Comparison of ENCODE assay signal across 22 mouse cellular contexts in genomic region chr9:49125706-49126105, GRCm38 (mm10). TPM values are rescaled to one million over a fixed set of nuclear protein-coding genes. Genes with fewer than 3 reads are reported as not detected.
A peak's percentile ranks its signal among the peaks of the same experiment; 100 is the strongest.
DNase-seq lines count a peak whose midpoint lies in the region; ATAC-seq and TF ChIP-seq lines count a peak whose summit lies in the region.
"Had no signal": no experiment of that assay in that cellular context is flagged by ENCODE, and none has a peak within 500 bp of the region (broad histone marks: within the 10 kb centered on the region; RNA-seq: fewer than 3 reads in every experiment).

No protein-coding gene starts in this region.

- H3K4me1 ChIP-seq in kidney, embryonic 15.5 days = peaks cover 18% of the 10 kb centered on the region; the same call in 1 of the 2 replicates
- H3K4me1 ChIP-seq in kidney, embryonic 14.5 days (ENCODE audit: control insufficient read depth, insufficient read depth, low read length) = 0 out of 2 replicates have a peak, but pooled peaks cover 2% of the 10 kb centered on the region
- no peaks in the 10 kb centered on the region for H3K4me1 ChIP-seq in kidney, postnatal 0 days (replicated peaks; ENCODE audit: insufficient read depth, low read length)
- H3K4me1 ChIP-seq: embryonic facial prominence, embryonic 15.5 days had no signal

- 52% methylated on average over 7 of the region's 7 CpGs for WGBS in kidney, embryonic 15.5 days
- WGBS in kidney, embryonic 14.5 days = 48% methylated on average over 7 of the region's 7 CpGs
- WGBS in kidney, postnatal 0 days = 46% methylated on average over 7 of the region's 7 CpGs

- ATAC-seq in kidney, embryonic 15.5 days (replicated peaks; ENCODE audit: low FRiP score) = peak; percentile 60; the same call in 1 of the 2 replicates
- no peak; the same call in 1 of the 2 replicates for ATAC-seq in kidney, embryonic 14.5 days (ENCODE audit: low FRiP score, low TSS enrichment)
- peak; percentile 69; the same call in 1 of the 2 replicates for ATAC-seq in kidney, postnatal 0 days (replicated peaks; ENCODE audit: low FRiP score, low read depth)
- ATAC-seq: forebrain, embryonic 14.5 days; forebrain, embryonic 16.5 days had no signal

- H3K9me3 ChIP-seq in kidney, embryonic 15.5 days (replicated peaks) = no peaks in the 10 kb centered on the region
- H3K9me3 ChIP-seq in kidney, embryonic 14.5 days (ENCODE audit: control insufficient read depth, low read length) = no peaks in the 10 kb centered on the region
- no peaks in the 10 kb centered on the region for H3K9me3 ChIP-seq in kidney, postnatal 0 days (replicated peaks; ENCODE audit: low read length)
- H3K9me3 ChIP-seq: embryonic facial prominence, embryonic 13.5 days; embryonic facial prominence, embryonic 15.5 days; forebrain, embryonic 10.5 days; forebrain, embryonic 12.5 days had no signal

- H3K36me3 ChIP-seq in kidney, embryonic 15.5 days = no peaks in the 10 kb centered on the region
- no peaks in the 10 kb centered on the region for H3K36me3 ChIP-seq in kidney, embryonic 14.5 days (ENCODE audit: control insufficient read depth, insufficient read depth, low read length)
- no peaks in the 10 kb centered on the region for H3K36me3 ChIP-seq in kidney, postnatal 0 days (ENCODE audit: insufficient read depth, low read length)
- H3K36me3 ChIP-seq: embryonic facial prominence, embryonic 13.5 days; embryonic facial prominence, embryonic 15.5 days; forebrain, embryonic 10.5 days; forebrain, embryonic 12.5 days had no signal

- no peak overlapping the region for H3K9ac ChIP-seq in kidney, embryonic 15.5 days
- no peak overlapping the region for H3K9ac ChIP-seq in kidney, embryonic 14.5 days (ENCODE audit: low read depth, low read length)
- no peak overlapping the region for H3K9ac ChIP-seq in kidney, postnatal 0 days (ENCODE audit: low read depth, low read length)
- H3K9ac ChIP-seq: embryonic facial prominence, embryonic 13.5 days; embryonic facial prominence, embryonic 15.5 days; forebrain, embryonic 12.5 days had no signal

- no peak overlapping the region for H3K4me2 ChIP-seq in kidney, embryonic 15.5 days
- H3K4me2 ChIP-seq in kidney, embryonic 14.5 days (replicated peaks; ENCODE audit: low read depth, low read length) = no peak overlapping the region
- no peak overlapping the region for H3K4me2 ChIP-seq in kidney, postnatal 0 days (ENCODE audit: low read length)
- H3K4me2 ChIP-seq: embryonic facial prominence, embryonic 13.5 days; embryonic facial prominence, embryonic 15.5 days; forebrain, embryonic 12.5 days had no signal

- H3K27ac ChIP-seq in kidney, embryonic 15.5 days = peak overlapping the region; percentile 23; the same call in 1 of the 2 replicates
- no peak overlapping the region for H3K27ac ChIP-seq in kidney, embryonic 14.5 days (ENCODE audit: low read depth, low read length)
- 0 out of 2 replicates have a peak overlapping the region, but pooled peaks have one; percentile 31 for H3K27ac ChIP-seq in kidney, postnatal 0 days
- H3K27ac ChIP-seq: embryonic facial prominence, embryonic 13.5 days; embryonic facial prominence, embryonic 15.5 days; forebrain, embryonic 10.5 days; forebrain, embryonic 12.5 days had no signal

- H3K27me3 ChIP-seq in kidney, embryonic 15.5 days = no peaks in the 10 kb centered on the region
- no peaks in the 10 kb centered on the region for H3K27me3 ChIP-seq in kidney, embryonic 14.5 days (ENCODE audit: control insufficient read depth, insufficient read depth, low read length)
- H3K27me3 ChIP-seq in kidney, postnatal 0 days (ENCODE audit: insufficient read depth, low read length) = no peaks in the 10 kb centered on the region
- H3K27me3 ChIP-seq: embryonic facial prominence, embryonic 13.5 days; embryonic facial prominence, embryonic 15.5 days; forebrain, embryonic 12.5 days had no signal

- no peak overlapping the region for H3K4me3 ChIP-seq in kidney, embryonic 15.5 days (replicated peaks)
- no peak overlapping the region for H3K4me3 ChIP-seq in kidney, embryonic 14.5 days (ENCODE audit: low read length)
- H3K4me3 ChIP-seq in kidney, postnatal 0 days (replicated peaks; ENCODE audit: low read depth, low read length) = no peak overlapping the region
- H3K4me3 ChIP-seq: embryonic facial prominence, embryonic 13.5 days; embryonic facial prominence, embryonic 15.5 days; erythroblast, embryonic 14.5 days; forebrain, embryonic 10.5 days; forebrain, embryonic 12.5 days had no signal

- peak; percentile 42 for DNase-seq in kidney, postnatal 0 days (ENCODE audit: low spot score)
- DNase-seq in kidney, postnatal 36 days = no peak
- DNase-seq: adrenal gland, adult 2 months; adrenal gland, postnatal 10 days; adrenal gland, postnatal 25 days; cerebellum, adult 11 months; cerebellum, adult 18-20 months; cerebellum, adult 8-10 months; cerebellum, adult 9-11 months; cerebellum, postnatal 14 days; cerebellum, postnatal 36 days; embryo, embryonic 11 days had no signal

- no peak for TF ChIP-seq CTCF in kidney, postnatal 0 days (IDR thresholded peaks at IDR 0.05; ENCODE audit: low read depth)

RNA-seq across cellular contexts. Expression of gene Tmprss5, which starts 44.6 kb away (rescaled TPM):
- 0.36 and 0.39 TPM in 2 replicates for polyA plus RNA-seq in kidney, embryonic 15.5 days (2015; fragmentation: Nextera tagmentation; extraction: Ambion mirVana)
- polyA plus RNA-seq in kidney, embryonic 14.5 days (2014; fragmentation: Nextera tagmentation; extraction: Ambion mirVana) = 0.19 and 0.26 TPM in 2 replicates
- polyA plus RNA-seq in kidney, postnatal 0 days (2015; fragmentation: Nextera tagmentation; extraction: Ambion mirVana) = 0.20 and 0.22 TPM in 2 replicates
- polyA plus RNA-seq: C2C12; erythroblast, embryonic 14.5 days had no signal
